Mouse (Mus musculus): ENCODE results near the gene Urgcp. TPM values are rescaled to one million over a fixed set of nuclear protein-coding genes. Genes with fewer than 3 reads are reported as not detected.

The Urgcp gene
- 5.7 TPM for polyA plus RNA-seq (2014; fragmentation: Illumina TruSeq; extraction: RNeasy Lipid Tissue Mini Kit (QIAGEN cat#74804); ENCODE audit: low replicate concordance)

DNA sequence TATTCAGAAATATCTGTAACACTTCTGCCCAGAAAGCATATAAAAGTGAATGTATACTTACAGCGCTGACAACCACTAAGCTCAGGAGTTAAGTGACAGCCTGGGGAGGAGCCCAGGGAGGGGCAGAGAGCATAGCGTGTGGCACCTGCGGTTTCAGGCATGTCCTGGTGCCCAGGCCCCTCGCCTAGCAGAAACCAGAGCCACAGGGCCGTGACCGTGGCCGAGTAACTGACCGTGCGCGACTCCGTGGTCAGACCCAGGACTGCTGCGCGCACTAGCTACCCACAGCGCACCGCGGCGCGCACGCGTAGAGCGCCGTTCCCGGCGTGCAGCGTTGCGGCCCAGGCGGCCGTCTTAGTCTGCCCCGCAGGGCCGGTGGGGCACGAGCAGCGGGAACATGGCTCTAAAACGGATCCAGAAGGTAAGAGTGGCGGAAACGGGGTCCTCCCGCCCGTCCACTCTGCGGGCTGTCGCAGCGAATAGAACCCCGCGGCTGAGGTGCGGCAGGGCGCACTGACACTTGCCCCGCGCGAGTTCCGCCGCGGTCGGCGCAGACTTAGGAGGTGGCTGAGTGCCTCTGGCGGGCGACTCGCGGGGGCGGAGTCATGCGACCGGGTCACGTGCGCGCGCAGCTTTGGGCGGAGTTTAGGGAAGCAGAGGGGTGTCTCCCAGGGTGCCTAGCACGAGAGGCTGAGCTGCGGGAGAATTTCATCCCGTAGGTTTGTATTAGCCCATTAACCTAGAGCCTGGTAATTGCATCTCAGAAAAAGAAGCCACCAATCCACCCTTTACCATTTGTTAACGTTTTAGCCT is at the start of gene Urgcp:
Urgcp (minus strand) TSS at position 557 of the 813 bp plus-strand sequence.

DNA sequence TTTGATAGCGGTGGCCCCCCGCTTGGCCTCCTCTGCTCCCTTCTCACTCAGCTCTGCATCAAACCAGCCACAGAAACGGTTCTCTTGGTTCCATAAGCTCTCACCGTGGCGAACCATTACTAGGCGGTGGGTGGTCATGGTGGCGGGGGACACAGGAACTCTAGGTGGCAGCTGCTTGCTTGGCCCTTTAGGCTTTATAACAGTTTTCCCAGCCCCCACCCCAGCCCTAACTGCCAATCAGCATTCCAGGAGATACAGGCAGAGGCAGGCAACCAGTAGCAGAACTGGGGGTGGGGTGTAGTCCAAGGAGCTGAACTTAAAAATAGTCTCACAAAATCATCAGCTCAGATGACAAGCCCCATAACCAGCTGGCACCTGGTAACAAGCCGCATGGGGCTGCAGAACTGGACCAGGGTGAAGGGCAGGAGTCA is 41.4 kb upstream of the Urgcp start, which contains the start of gene Pgam2:
Pgam2 (minus strand) TSS at position 183 of the 431 bp plus-strand sequence.

DNA sequence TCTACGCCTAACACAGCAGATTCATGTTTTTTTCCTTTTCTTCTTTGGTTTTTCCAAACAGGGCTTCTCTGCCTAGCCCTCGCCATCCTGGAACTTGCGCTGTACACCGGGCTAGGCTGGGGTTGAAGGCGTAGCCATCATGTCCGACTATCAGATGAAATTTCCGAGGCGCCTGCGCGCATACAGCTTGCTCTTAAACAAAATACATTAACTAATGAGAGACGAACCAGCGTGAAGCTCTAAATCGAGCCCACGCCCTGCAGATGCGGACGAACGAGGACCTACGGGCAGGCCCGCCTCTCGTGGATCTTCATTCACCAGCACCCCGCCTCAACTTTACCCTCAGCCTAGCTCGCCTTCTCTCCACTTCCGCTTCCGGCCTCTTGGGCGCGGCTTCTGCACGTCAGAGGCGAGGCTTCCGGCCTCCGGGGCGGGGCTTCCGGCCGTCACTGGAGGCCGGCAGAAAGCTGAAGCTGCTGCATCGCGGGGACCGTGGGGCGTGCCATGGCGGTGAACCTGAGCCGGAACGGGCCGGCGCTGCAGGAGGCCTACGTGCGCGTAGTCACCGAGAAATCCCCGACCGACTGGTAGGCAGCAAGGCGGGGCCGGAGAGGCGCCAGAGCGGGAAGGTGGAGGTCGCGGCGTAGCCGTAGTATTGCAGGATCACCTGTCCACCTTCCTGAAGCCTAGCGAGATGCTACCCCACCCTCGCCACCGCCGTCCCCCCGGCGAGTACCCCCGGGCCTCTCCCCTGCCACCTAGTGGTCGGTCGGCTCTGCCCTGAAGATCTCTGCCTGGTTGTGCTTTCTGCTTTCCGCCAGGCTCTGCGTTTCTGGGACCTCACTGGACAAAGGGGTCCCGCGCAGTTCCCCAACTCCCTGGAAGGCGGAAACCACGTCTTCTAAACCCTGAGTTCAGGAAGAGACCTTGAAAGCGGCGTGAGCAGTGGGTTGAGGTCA is 26.2 kb upstream of the Urgcp start, which contains the start of gene Dbnl:
Dbnl (plus strand) TSS at position 433 of the 959 bp plus-strand sequence.

DNA sequence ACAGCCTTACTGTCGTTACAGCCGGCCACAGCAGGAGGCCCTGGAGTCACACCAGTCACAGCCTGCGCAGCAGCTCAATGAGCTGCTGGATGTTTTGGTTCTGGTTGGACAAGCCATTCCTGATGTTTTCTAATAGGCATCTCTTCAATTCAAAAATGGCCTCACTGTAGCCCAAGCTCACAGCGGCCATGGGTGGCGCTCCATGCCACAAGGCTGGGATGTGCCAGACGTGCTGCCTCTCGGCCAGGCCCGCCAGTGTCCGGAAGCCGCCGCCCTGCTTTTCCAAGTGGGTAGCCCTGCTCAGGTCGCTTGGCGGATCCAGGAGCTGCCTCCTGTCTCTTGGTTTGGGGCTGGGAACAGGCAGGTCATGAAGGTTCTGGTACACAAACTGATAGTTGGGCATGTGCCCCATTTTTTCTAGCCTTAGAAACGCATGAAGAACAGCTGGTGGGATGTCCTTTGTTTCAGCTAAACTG is 46.5 kb downstream of the Urgcp start, which contains the start of gene Mrps24:
Mrps24 (minus strand) TSS at position 51 of the 476 bp plus-strand sequence.

Other genes with a start within 250 kb of the Urgcp start
- gene Xbp1, start 241.7 kb downstream of the Urgcp start, polyA plus RNA-seq (2014; fragmentation: Illumina TruSeq; extraction: RNeasy Lipid Tissue Mini Kit (QIAGEN cat#74804); ENCODE audit: low replicate concordance): 193 TPM
- gene Ccdc117, start 220.2 kb downstream of the Urgcp start, polyA plus RNA-seq (2014; fragmentation: Illumina TruSeq; extraction: RNeasy Lipid Tissue Mini Kit (QIAGEN cat#74804); ENCODE audit: low replicate concordance): 25.1 TPM
- gene Ankrd36, start 192.7 kb downstream of the Urgcp start, polyA plus RNA-seq (2014; fragmentation: Illumina TruSeq; extraction: RNeasy Lipid Tissue Mini Kit (QIAGEN cat#74804); ENCODE audit: low replicate concordance): not detected
- 3.2 TPM for gene Mrps24, start 46.7 kb downstream of the Urgcp start, polyA plus RNA-seq (2014; fragmentation: Illumina TruSeq; extraction: RNeasy Lipid Tissue Mini Kit (QIAGEN cat#74804); ENCODE audit: low replicate concordance)
- 5.2 TPM for gene Dbnl, start 26.1 kb upstream of the Urgcp start, polyA plus RNA-seq (2014; fragmentation: Illumina TruSeq; extraction: RNeasy Lipid Tissue Mini Kit (QIAGEN cat#74804); ENCODE audit: low replicate concordance)
- gene Pgam2, start 41.4 kb upstream of the Urgcp start, polyA plus RNA-seq (2014; fragmentation: Illumina TruSeq; extraction: RNeasy Lipid Tissue Mini Kit (QIAGEN cat#74804); ENCODE audit: low replicate concordance): not detected
- gene Polm, start 75.6 kb upstream of the Urgcp start, polyA plus RNA-seq (2014; fragmentation: Illumina TruSeq; extraction: RNeasy Lipid Tissue Mini Kit (QIAGEN cat#74804); ENCODE audit: low replicate concordance): not detected
- 0.26 TPM for gene Aebp1, start 99.6 kb upstream of the Urgcp start, polyA plus RNA-seq (2014; fragmentation: Illumina TruSeq; extraction: RNeasy Lipid Tissue Mini Kit (QIAGEN cat#74804); ENCODE audit: low replicate concordance)
- gene Pold2, start 115.9 kb upstream of the Urgcp start, polyA plus RNA-seq (2014; fragmentation: Illumina TruSeq; extraction: RNeasy Lipid Tissue Mini Kit (QIAGEN cat#74804); ENCODE audit: low replicate concordance): not detected
- not detected for gene Myl7, start 136.4 kb upstream of the Urgcp start, polyA plus RNA-seq (2014; fragmentation: Illumina TruSeq; extraction: RNeasy Lipid Tissue Mini Kit (QIAGEN cat#74804); ENCODE audit: low replicate concordance)
- not detected for gene Gck, start 187.7 kb upstream of the Urgcp start, polyA plus RNA-seq (2014; fragmentation: Illumina TruSeq; extraction: RNeasy Lipid Tissue Mini Kit (QIAGEN cat#74804); ENCODE audit: low replicate concordance)
- 50.3 TPM for gene Ykt6, start 193.3 kb upstream of the Urgcp start, polyA plus RNA-seq (2014; fragmentation: Illumina TruSeq; extraction: RNeasy Lipid Tissue Mini Kit (QIAGEN cat#74804); ENCODE audit: low replicate concordance)

Measured in small intestine, adult 10 weeks (tissue).